26 mouse cellular contexts compared by ENCODE assay signal in the genomic region with DNA sequence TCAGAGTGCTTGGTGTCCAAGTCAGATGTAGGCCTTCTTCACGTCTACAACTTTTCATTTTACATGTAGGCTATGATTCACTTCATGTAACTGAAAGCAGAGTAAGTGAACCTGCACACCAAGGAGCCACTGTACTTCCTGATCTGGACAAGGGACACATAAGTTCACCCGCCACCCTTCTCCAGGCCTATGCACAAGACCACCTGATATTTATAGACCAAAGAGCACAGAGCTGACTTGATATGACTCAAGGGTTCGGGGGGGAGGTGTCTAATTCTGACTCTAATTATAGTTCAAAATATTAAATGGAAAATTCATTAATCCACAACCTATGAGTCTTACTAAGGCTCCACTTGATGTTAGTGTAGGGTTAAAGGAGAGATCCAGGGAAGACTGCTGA. TPM values are rescaled to one million over a fixed set of nuclear protein-coding genes. Genes with fewer than 3 reads are reported as not detected.
DNase-seq lines count a peak whose midpoint lies in the region; ATAC-seq and TF ChIP-seq lines count a peak whose summit lies in the region.
"Had no signal": no experiment of that assay in that cellular context is flagged by ENCODE, and none has a peak within 500 bp of the region (broad histone marks: within the 10 kb centered on the region; RNA-seq: fewer than 3 reads in every experiment).

No protein-coding gene starts in this region.

- peak overlapping the region; percentile 65 for H3K27ac ChIP-seq in heart, embryonic 11.5 days (ENCODE audit: low read depth, low read length)
- H3K27ac ChIP-seq in heart, embryonic 13.5 days (replicated peaks), result peak overlapping the region; percentile 77
- H3K27ac ChIP-seq in heart, embryonic 15.5 days, result peak overlapping the region; percentile 79
- H3K27ac ChIP-seq in heart, postnatal 0 days (ENCODE audit: low read depth), result peak overlapping the region; percentile 69
- no peak overlapping the region for H3K27ac ChIP-seq in heart, adult 2 months
- H3K27ac ChIP-seq: embryonic facial prominence, embryonic 13.5 days; forebrain, embryonic 10.5 days; forebrain, embryonic 12.5 days had no signal

- no peak for TF ChIP-seq POLR2A in heart, adult 2 months (IDR thresholded peaks at IDR 0.05; ENCODE audit: insufficient read depth, low read depth, low read length)

- H3K27me3 ChIP-seq in heart, embryonic 11.5 days (ENCODE audit: control insufficient read depth, insufficient read depth, low read length), result no peaks in the 10 kb centered on the region
- no peaks in the 10 kb centered on the region for H3K27me3 ChIP-seq in heart, embryonic 13.5 days (replicated peaks)
- no peaks in the 10 kb centered on the region for H3K27me3 ChIP-seq in heart, embryonic 15.5 days
- no peaks in the 10 kb centered on the region for H3K27me3 ChIP-seq in heart, postnatal 0 days (ENCODE audit: control insufficient read depth, insufficient read depth, low read length)
- H3K27me3 ChIP-seq in heart, adult 2 months (ENCODE audit: control insufficient read depth, insufficient read depth, low read length), result no peaks in the 10 kb centered on the region
- H3K27me3 ChIP-seq: embryonic facial prominence, embryonic 13.5 days; embryonic facial prominence, embryonic 15.5 days; forebrain, embryonic 12.5 days had no signal

- ATAC-seq in heart, embryonic 11.5 days (replicated peaks; ENCODE audit: insufficient number of reproducible peaks, low FRiP score, low TSS enrichment), result no peak
- ATAC-seq in heart, embryonic 13.5 days (ENCODE audit: extremely low read depth, insufficient number of reproducible peaks, low FRiP score, low TSS enrichment), result no peak
- 0 out of 2 replicates have a peak, but pooled peaks have one; percentile 33 for ATAC-seq in heart, embryonic 15.5 days (replicated peaks; ENCODE audit: insufficient number of reproducible peaks, insufficient read depth, low FRiP score, low read depth)
- ATAC-seq in heart, postnatal 0 days (ENCODE audit: insufficient read depth, low read depth), result peak; percentile 57; the same call in 1 of the 2 replicates
- ATAC-seq: forebrain, embryonic 14.5 days had no signal

- DNase-seq in heart, postnatal 10 days, result no peak
- no peak for DNase-seq in heart, postnatal 25 days (ENCODE audit: low spot score)
- no peak for DNase-seq in heart, postnatal 36 days
- no peak for DNase-seq in heart, postnatal 0 days (ENCODE audit: low spot score)
- no peak for DNase-seq in heart, adult 2 months
- DNase-seq: adrenal gland, adult 2 months; adrenal gland, postnatal 10 days; adrenal gland, postnatal 25 days; cerebellum, adult 11 months; cerebellum, adult 18-20 months; cerebellum, adult 8-10 months; cerebellum, adult 9-11 months; cerebellum, postnatal 14 days; cerebellum, postnatal 36 days; embryo, embryonic 11 days had no signal

- no peaks in the 10 kb centered on the region for H3K36me3 ChIP-seq in heart, embryonic 11.5 days (ENCODE audit: control insufficient read depth, insufficient read depth, low read length)
- no peaks in the 10 kb centered on the region for H3K36me3 ChIP-seq in heart, embryonic 13.5 days
- no peaks in the 10 kb centered on the region for H3K36me3 ChIP-seq in heart, embryonic 15.5 days
- no peaks in the 10 kb centered on the region for H3K36me3 ChIP-seq in heart, postnatal 0 days (replicated peaks; ENCODE audit: control insufficient read depth, insufficient read depth, low read length)
- H3K36me3 ChIP-seq in heart, adult 2 months (ENCODE audit: control insufficient read depth, insufficient read depth, low read length), result no peaks in the 10 kb centered on the region
- H3K36me3 ChIP-seq: embryonic facial prominence, embryonic 13.5 days; embryonic facial prominence, embryonic 15.5 days; forebrain, embryonic 10.5 days; forebrain, embryonic 12.5 days had no signal

- no peaks in the 10 kb centered on the region for H3K9me3 ChIP-seq in heart, embryonic 11.5 days (replicated peaks; ENCODE audit: control insufficient read depth, low read length)
- no peaks in the 10 kb centered on the region for H3K9me3 ChIP-seq in heart, embryonic 13.5 days
- no peaks in the 10 kb centered on the region for H3K9me3 ChIP-seq in heart, embryonic 15.5 days (replicated peaks)
- no peaks in the 10 kb centered on the region for H3K9me3 ChIP-seq in heart, postnatal 0 days (replicated peaks; ENCODE audit: control insufficient read depth, low read length)
- H3K9me3 ChIP-seq: embryonic facial prominence, embryonic 13.5 days; embryonic facial prominence, embryonic 15.5 days; forebrain, embryonic 10.5 days; forebrain, embryonic 12.5 days had no signal

- WGBS in heart, embryonic 11.5 days (ENCODE audit: insufficient replicate concordance), result 67% methylated on average over 3 of the region's 3 CpGs
- WGBS in heart, embryonic 13.5 days, result 53% methylated on average over 3 of the region's 3 CpGs
- 50% methylated on average over 3 of the region's 3 CpGs for WGBS in heart, embryonic 15.5 days
- 40% methylated on average over 3 of the region's 3 CpGs for WGBS in heart, postnatal 0 days
- WGBS in heart, adult 2 months, result 81% methylated on average over 3 of the region's 3 CpGs

- peaks cover 44% of the 10 kb centered on the region for H3K4me1 ChIP-seq in heart, embryonic 11.5 days (ENCODE audit: control insufficient read depth, insufficient read depth, low read length)
- peaks cover 85% of the 10 kb centered on the region for H3K4me1 ChIP-seq in heart, embryonic 13.5 days
- H3K4me1 ChIP-seq in heart, embryonic 15.5 days (replicated peaks), result peaks cover 65% of the 10 kb centered on the region
- peaks cover 19% of the 10 kb centered on the region for H3K4me1 ChIP-seq in heart, postnatal 0 days (ENCODE audit: control insufficient read depth, insufficient read depth)
- H3K4me1 ChIP-seq in heart, adult 2 months (ENCODE audit: control insufficient read depth, insufficient read depth, low read length), result no peaks in the 10 kb centered on the region; the same call in 1 of the 2 replicates

- H3K9ac ChIP-seq in heart, embryonic 11.5 days (ENCODE audit: low read depth, low read length), result no peak overlapping the region
- H3K9ac ChIP-seq in heart, embryonic 13.5 days, result no peak overlapping the region
- no peak overlapping the region for H3K9ac ChIP-seq in heart, embryonic 15.5 days
- H3K9ac ChIP-seq in heart, postnatal 0 days (replicated peaks; ENCODE audit: low read depth, low read length), result no peak overlapping the region
- no peak overlapping the region for H3K9ac ChIP-seq in heart, adult 2 months (ENCODE audit: low read depth, low read length)
- H3K9ac ChIP-seq: embryonic facial prominence, embryonic 13.5 days; embryonic facial prominence, embryonic 15.5 days; forebrain, embryonic 12.5 days had no signal

- no peak overlapping the region for H3K4me2 ChIP-seq in heart, embryonic 11.5 days
- peak overlapping the region; percentile 26 for H3K4me2 ChIP-seq in heart, embryonic 13.5 days
- 0 out of 2 replicates have a peak overlapping the region, but pooled peaks have one; percentile 7 for H3K4me2 ChIP-seq in heart, embryonic 15.5 days
- H3K4me2 ChIP-seq in heart, postnatal 0 days (ENCODE audit: low read depth, low read length), result no peak overlapping the region
- H3K4me2 ChIP-seq: embryonic facial prominence, embryonic 13.5 days; embryonic facial prominence, embryonic 15.5 days; forebrain, embryonic 12.5 days had no signal

- H3K79me2 ChIP-seq in heart, adult 2 months (replicated peaks; ENCODE audit: control insufficient read depth, insufficient read depth, low read length), result no peaks in the 10 kb centered on the region

- TF ChIP-seq CTCF in heart, postnatal 0 days (IDR thresholded peaks at IDR 0.05; ENCODE audit: low read depth), result no peak
- TF ChIP-seq CTCF in heart, adult 2 months (IDR thresholded peaks at IDR 0.05), result no peak

- intact Hi-C loops in heart, postnatal 10 days (cut with DNase I), result no loop called here
- intact Hi-C loops in heart, postnatal 25 days (cut with DNase I), result no loop called here
- intact Hi-C loops in heart, postnatal 36 days (cut with DNase I), result no loop called here
- intact Hi-C loops in heart, adult 2 months (cut with DNase I), result no loop called here

- H3K4me3 ChIP-seq in heart, embryonic 11.5 days (ENCODE audit: low read depth, low read length), result no peak overlapping the region
- no peak overlapping the region for H3K4me3 ChIP-seq in heart, embryonic 13.5 days
- H3K4me3 ChIP-seq in heart, embryonic 15.5 days, result no peak overlapping the region
- H3K4me3 ChIP-seq in heart, postnatal 0 days (ENCODE audit: low read depth, low read length), result no peak overlapping the region
- no peak overlapping the region for H3K4me3 ChIP-seq in heart, adult 2 months
- H3K4me3 ChIP-seq: embryonic facial prominence, embryonic 13.5 days; embryonic facial prominence, embryonic 15.5 days; erythroblast, embryonic 14.5 days; forebrain, embryonic 10.5 days; forebrain, embryonic 12.5 days had no signal

- TF ChIP-seq EP300 in heart, postnatal 0 days (IDR thresholded peaks at IDR 0.05; ENCODE audit: low read depth), result no peak
- TF ChIP-seq EP300 in heart, adult 2 months (IDR thresholded peaks at IDR 0.05; ENCODE audit: insufficient read depth, low read depth, low read length), result no peak

RNA-seq across cellular contexts. Expression of gene Ror2, which starts 14.3 kb away (rescaled TPM):
- polyA plus RNA-seq in heart, embryonic 11.5 days (2014; fragmentation: Nextera tagmentation; extraction: Ambion mirVana), result 10.2 and 12.6 TPM in 2 replicates
- 1 to 10 TPM; 5.3 to 5.8 TPM for total RNA-seq in heart, postnatal 10 days (2021)
- polyA plus RNA-seq in heart, embryonic 13.5 days (2015; fragmentation: Nextera tagmentation; extraction: Ambion mirVana), result 16.4 and 16.5 TPM in 2 replicates
- 1 to 10 TPM; 1.5 to 1.8 TPM for total RNA-seq in heart, postnatal 25 days (2021)
- 14.4 and 18.4 TPM in 2 replicates for polyA plus RNA-seq in heart, embryonic 15.5 days (2015; fragmentation: Nextera tagmentation; extraction: Ambion mirVana)
- total RNA-seq in heart, postnatal 36 days (2021), result 1 to 10 TPM; 1.3 to 1.9 TPM
- total RNA-seq in heart, postnatal 0 days (2014; rRNA removed; ENCODE audit: low replicate concordance), result 19.1 and 38.6 TPM in 2 replicates
- 5.8 and 6.6 TPM in 2 replicates for polyA plus RNA-seq in heart, postnatal 0 days (2015; fragmentation: Nextera tagmentation; extraction: Ambion mirVana)
- 1 to 10 TPM; 1.1 to 1.9 TPM for total RNA-seq in heart, adult 2 months (2021)
- polyA plus RNA-seq in heart, adult 2 months (2012; rRNA removed), result 1.5 and 1.6 TPM in 2 replicates
- total RNA-seq: common myeloid progenitor, adult 5-6 weeks; MEL had no signal
- polyA plus RNA-seq: erythroblast, embryonic 14.5 days had no signal

Comparison
In these comparisons a context has a peak if more than half of its experiments do, and no peak if none do; other contexts are left out.
1. ATAC-seq: peak in heart, embryonic 15.5 days (single experiment) and heart, postnatal 0 days (single experiment); none in heart, embryonic 11.5 days (single experiment) and heart, embryonic 13.5 days (single experiment).
2. H3K4me2 ChIP-seq: peak in heart, embryonic 13.5 days (single experiment) and heart, embryonic 15.5 days (single experiment); none in heart, embryonic 11.5 days (single experiment) and heart, postnatal 0 days (single experiment).